Mouse (Mus musculus) lung, embryonic 16.5 days (tissue): ENCODE data around the gene Mical2. TPM values are rescaled to one million over a fixed set of nuclear protein-coding genes. Genes with fewer than 3 reads are reported as not detected.

Experiments
- ATAC-seq: fragments of 200-750 bp; cut with Nextera tagmentation; 2 replicates; pipeline ENCODE4 v1.8.0; 2017; ENCODE audit warnings: low read depth, mild to moderate bottlenecking, moderate library complexity
- H3K27ac ChIP-seq: fragments of 300-500 bp; sonication (generic); 2 replicates; pipeline ENCODE4 v1.5.1; 2014; ENCODE audit warnings: mild to moderate bottlenecking, control low read depth, low read length
- H3K27me3 ChIP-seq: fragments of 300-500 bp; sonication (generic); 2 replicates; pipeline ENCODE4 v1.6.1; 2014; ENCODE audit warnings: low read depth, low read length, mixed read lengths; ENCODE audit not compliant: control insufficient read depth, insufficient read depth
- H3K36me3 ChIP-seq: fragments of 300-500 bp; sonication (generic); 2 replicates; pipeline ENCODE4 v1.6.1; 2014; ENCODE audit warnings: low read length; ENCODE audit not compliant: control insufficient read depth, insufficient read depth
- H3K4me1 ChIP-seq: fragments of 300-500 bp; sonication (generic); replicated peaks from 2 replicates; pipeline ENCODE4 v1.6.1; 2014; ENCODE audit warnings: low read length, mixed read lengths; ENCODE audit not compliant: control insufficient read depth, insufficient read depth
- H3K4me2 ChIP-seq: fragments of 300-500 bp; sonication (generic); 2 replicates; pipeline ENCODE4 v1.6.1; 2014; ENCODE audit warnings: low read depth, low read length, control low read depth
- H3K4me3 ChIP-seq: fragments of 300-500 bp; sonication (generic); 2 replicates; pipeline ENCODE4 v1.5.1; 2014; ENCODE audit warnings: mild to moderate bottlenecking, low read length, control low read depth
- H3K9ac ChIP-seq: fragments of 300-500 bp; sonication (generic); 2 replicates; pipeline ENCODE4 v1.6.1; 2014; ENCODE audit warnings: low read length, control low read depth
- H3K9me3 ChIP-seq: fragments of 300-500 bp; sonication (generic); 2 replicates; pipeline ENCODE4 v1.6.1; 2016; ENCODE audit warnings: low read length; ENCODE audit not compliant: control insufficient read depth
- WGBS: fragments of 180-500 bp; shearing (Covaris S2); extraction: QIAGEN DNeasy Blood & Tissue Kit; methylation state at CpG from one replicate; pipeline ENCODE4 v1.1.7; 2014; 5-methylcytosine and 5-hydroxymethylcytosine counted together
- polyA plus RNA-seq: library from polyadenylated mRNA; unstranded; fragments of >200 nt; fragmentation: Nextera tagmentation; extraction: Ambion mirVana; gene quantifications from 2 replicates; pipeline ENCODE4 v1.2.1, GENCODE M21; 2015

Gene Mical2
- polyA plus RNA-seq, 1 experiment from 2014 or later: 27.3 TPM

DNA sequence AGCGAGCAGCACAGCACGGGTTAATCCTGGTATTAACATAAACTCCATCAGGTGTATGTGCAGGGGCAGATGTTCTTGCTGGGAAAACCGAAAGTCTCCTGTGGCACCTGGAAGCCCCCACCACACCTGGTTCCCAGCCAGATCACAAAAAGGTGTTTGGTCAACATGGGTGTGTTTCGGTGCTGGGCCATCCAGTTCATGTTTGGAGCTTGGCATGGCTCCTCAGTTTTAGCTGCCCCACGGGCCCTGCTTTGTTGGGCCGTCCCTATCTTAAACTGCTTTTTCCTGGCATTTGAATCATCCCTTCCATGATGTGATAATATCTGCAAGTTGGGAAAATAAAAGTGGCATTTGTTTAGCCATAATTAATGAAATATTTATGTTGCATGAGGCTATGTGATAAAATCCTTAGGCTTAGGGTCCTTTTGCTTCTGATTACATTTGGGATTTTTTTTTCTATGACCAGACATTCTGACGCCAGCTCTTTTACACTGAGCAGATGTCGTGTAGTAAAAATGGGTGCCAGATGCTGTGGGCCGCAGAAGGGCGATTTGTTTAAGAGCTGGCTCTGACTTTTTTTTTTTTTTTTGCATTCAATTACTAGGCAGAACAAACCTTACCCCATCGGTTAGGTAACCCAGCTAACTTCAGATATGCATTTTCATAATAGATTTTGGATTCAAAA is 164.7 kb downstream of the Mical2 start:
- Histone ChIP-seq H3K4me1 (peaks cover 19% of the 10 kb centered on the region), H3K4me3 (no peak overlapping the region), H3K27ac (peak overlapping the region; percentile 56), H3K4me2 (no peak overlapping the region), H3K9me3 (no peaks in the 10 kb centered on the region), H3K36me3 (no peaks in the 10 kb centered on the region), H3K9ac (no peak overlapping the region), H3K27me3 (no peaks in the 10 kb centered on the region)
- 19% methylated on average over 11 of the region's 11 CpGs for WGBS
- peak; percentile 45 for ATAC-seq

DNA sequence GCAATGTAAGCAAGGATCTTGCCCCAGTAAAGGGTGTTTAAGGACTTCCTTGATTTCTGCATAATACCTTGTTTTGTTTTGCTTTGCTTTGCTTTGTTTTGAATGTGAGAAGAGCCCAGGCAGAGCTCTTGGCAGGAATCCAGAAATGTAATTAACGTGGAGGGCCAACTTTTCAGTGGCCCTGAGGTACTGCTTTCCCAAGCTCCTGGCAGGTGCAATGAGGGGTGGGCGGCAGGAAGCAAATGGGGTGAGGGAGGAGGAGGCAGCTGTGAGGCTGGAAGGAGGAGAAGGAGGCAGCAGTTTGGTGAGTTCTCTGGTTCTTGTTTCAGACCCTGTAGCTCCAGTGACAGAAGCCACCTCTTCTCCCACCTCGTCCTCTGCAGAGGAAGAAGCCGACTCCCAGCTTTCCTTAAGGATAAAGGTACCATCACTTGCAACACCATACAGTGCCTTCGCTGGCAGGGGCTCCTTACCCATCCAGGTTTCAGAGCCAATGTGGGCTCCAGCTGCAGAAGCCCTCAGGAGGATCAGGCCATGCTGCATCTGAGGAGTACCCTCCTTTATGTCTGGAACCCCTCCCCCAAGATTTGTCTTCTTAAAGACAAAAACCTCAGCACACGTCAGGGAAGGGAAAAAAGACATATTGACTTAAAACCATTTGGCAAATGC is 165.4 kb downstream of the Mical2 start:
- Histone ChIP-seq H3K9me3 (no peaks in the 10 kb centered on the region), H3K9ac (no peak overlapping the region), H3K4me1 (peaks cover 19% of the 10 kb centered on the region), H3K4me2 (no peak overlapping the region), H3K36me3 (no peaks in the 10 kb centered on the region), H3K27me3 (no peaks in the 10 kb centered on the region), H3K4me3 (no peak overlapping the region), H3K27ac (peak overlapping the region; percentile 60)
- peak; percentile 54; the same call in 1 of the 2 replicates for ATAC-seq
- WGBS: 24% methylated on average over 6 of the region's 6 CpGs

DNA sequence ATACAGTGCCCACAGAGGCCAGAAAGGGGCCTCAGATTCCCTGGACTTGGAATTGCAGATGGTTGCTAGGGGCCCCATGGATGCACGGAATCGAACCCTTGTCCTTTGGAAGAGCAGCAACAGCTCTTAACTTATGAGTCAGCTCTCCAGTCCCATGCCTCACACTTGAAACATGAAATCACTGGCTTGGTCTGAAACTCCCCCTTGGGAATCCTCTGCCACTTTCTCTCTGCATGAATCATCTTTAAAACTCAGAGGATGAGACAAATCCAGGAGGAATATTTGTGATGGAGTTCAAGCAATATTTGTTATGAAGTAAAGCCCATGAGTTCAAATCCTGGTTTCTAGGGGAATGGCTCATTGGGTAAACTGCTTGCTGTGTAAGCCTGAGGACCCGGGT is 172.1 kb downstream of the Mical2 start:
- no peak overlapping the region for H3K4me3 ChIP-seq
- H3K9me3 ChIP-seq: no peaks in the 10 kb centered on the region
- no peak overlapping the region for H3K4me2 ChIP-seq
- no peak for ATAC-seq
- no peak overlapping the region for H3K27ac ChIP-seq
- no peaks in the 10 kb centered on the region for H3K4me1 ChIP-seq
- H3K9ac ChIP-seq: no peak overlapping the region
- no peaks in the 10 kb centered on the region for H3K27me3 ChIP-seq
- 88% methylated on average over 3 of the region's 3 CpGs for WGBS
- no peaks in the 10 kb centered on the region for H3K36me3 ChIP-seq

DNA sequence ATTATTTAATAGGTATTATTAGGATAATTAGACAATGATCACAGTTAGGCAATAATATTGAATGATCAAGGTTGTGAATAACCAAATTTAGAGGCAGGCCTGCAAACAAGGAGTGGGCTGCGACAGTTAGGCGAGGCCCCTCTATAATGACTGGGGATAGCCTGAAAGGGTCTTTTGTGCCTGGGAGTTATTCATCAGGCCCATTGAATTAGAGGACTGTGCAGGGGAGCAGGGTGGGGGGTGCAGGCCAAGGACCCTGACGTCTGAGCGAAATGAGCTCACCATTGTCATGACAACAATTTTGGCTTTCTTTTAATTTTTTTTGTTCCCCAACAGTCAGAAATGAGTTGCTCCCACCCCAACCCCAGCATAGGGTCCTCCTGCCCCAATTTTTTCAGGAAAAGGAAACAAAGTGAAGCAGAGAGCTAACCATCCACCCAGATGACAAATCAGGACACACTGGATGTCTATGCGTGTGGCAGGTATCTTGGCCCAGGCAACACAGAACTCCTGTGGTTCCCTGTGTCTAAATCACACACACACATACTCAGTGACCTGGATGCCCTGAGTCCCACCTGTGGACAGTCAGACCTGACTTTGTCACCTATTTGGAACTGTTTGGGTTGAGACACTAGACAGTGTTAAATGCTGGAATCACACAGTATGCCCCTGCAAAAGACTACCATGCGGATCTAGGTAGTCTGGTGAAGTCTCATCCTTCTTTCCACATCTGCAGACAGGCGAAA is 173.9 kb downstream of the Mical2 start:
- Histone ChIP-seq H3K9ac (no peak overlapping the region), H3K27ac (no peak overlapping the region), H3K4me2 (no peak overlapping the region), H3K36me3 (no peaks in the 10 kb centered on the region), H3K4me1 (no peaks in the 10 kb centered on the region), H3K27me3 (no peaks in the 10 kb centered on the region), H3K9me3 (no peaks in the 10 kb centered on the region), H3K4me3 (no peak overlapping the region)
- ATAC-seq: 0 out of 2 replicates have a peak, but pooled peaks have one; percentile 15
- 70% methylated on average over 7 of the region's 7 CpGs for WGBS

DNA sequence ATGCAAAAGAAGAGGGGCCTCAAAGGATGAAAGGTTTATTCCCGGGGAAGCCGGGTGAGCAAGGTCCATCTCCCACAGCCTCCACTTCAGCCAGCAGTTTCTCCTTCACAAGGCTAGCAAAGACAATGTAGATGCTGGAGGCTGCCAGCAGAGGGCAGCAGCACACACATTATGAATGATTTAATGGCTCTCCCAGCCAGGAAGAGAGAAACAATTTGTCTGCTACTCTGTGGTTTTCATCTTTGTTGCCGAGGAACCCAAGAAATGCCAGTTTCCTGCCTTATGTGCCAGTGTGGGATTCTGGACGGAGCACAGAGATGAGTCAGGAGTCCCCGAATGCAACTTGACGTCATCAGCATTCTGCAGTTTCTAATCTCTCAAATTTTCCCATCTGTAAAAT is 174.5 kb downstream of the Mical2 start:
- Histone ChIP-seq H3K4me3 (no peak overlapping the region), H3K9me3 (no peaks in the 10 kb centered on the region), H3K27ac (no peak overlapping the region), H3K27me3 (no peaks in the 10 kb centered on the region), H3K4me2 (no peak overlapping the region), H3K4me1 (peaks cover 4% of the 10 kb centered on the region), H3K36me3 (no peaks in the 10 kb centered on the region), H3K9ac (no peak overlapping the region)
- 39% methylated on average over 6 of the region's 6 CpGs for WGBS
- 0 out of 2 replicates have a peak, but pooled peaks have one; percentile 26 for ATAC-seq

DNA sequence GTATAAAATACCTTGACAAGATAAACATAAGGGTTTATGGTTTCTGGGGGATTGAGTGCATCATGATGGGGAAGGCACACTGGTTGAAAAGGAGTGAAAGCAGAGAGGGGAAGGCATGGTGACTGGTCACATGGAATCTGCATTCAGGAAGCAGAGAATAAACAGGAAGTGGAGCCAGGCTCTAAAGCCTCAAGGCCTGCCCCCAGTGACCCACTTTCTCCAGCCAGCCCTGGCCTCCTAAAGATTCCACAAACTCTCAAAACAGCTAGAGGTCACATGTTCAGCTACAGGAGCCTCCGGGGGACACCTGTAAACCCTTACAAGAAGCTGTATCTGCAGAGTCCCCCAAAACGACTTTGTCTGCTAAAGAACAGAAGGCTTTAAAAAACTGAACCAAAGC is 179.4 kb downstream of the Mical2 start:
- H3K4me3 ChIP-seq: no peak overlapping the region
- ATAC-seq: peak; percentile 41; the same call in 1 of the 2 replicates
- 30% methylated on average over 2 of the region's 2 CpGs for WGBS
- H3K4me2 ChIP-seq: no peak overlapping the region
- H3K27me3 ChIP-seq: no peaks in the 10 kb centered on the region
- no peak overlapping the region for H3K9ac ChIP-seq
- no peaks in the 10 kb centered on the region for H3K9me3 ChIP-seq
- no peaks in the 10 kb centered on the region for H3K36me3 ChIP-seq
- peaks cover 7% of the 10 kb centered on the region for H3K4me1 ChIP-seq
- no peak overlapping the region for H3K27ac ChIP-seq

DNA sequence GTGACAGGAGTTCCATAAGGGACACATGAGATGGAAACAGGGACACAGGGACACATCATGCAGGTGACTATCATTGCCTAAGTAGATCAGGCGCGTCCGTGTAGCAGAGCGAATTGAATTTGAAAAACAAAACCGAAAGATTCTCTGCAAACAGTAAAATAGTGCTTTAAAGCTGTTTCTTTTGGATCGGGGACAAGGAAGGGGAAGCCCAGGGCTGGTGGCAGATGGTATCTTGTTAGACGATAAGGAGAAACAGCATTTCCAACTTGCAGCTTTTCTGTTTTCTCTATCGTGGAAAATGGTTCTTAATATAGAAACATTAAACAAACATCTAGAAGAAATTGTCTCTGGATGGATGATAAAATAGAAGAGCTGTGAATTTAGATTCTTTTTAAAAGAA is 179.9 kb downstream of the Mical2 start:
- Histone ChIP-seq H3K27me3 (no peaks in the 10 kb centered on the region), H3K36me3 (no peaks in the 10 kb centered on the region), H3K4me1 (peaks cover 7% of the 10 kb centered on the region), H3K9me3 (no peaks in the 10 kb centered on the region), H3K4me2 (no peak overlapping the region), H3K9ac (no peak overlapping the region), H3K4me3 (no peak overlapping the region), H3K27ac (no peak overlapping the region)
- 57% methylated on average over 8 of the region's 8 CpGs for WGBS
- ATAC-seq: no peak

DNA sequence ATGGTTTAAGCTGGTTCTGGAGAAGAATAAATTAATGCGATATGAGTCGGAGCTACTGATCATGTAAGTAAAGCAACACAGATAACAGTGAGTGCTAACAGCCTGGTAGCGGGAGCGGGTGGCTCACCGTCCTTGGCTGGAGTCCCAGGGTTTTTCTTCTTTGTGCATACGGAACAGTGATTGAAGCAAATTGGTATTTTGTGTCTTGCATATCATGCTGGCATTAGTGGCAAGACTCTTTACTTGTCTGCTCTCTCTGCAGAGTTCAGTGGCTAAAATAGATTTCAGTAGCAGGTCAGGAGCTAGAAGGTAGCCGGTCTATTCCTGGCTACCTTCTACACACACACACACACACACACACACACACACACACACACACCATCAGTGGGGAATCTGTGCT is 181.9 kb downstream of the Mical2 start:
- no peaks in the 10 kb centered on the region for H3K27me3 ChIP-seq
- 43% methylated on average over 7 of the region's 7 CpGs for WGBS
- H3K9ac ChIP-seq: no peak overlapping the region
- H3K4me3 ChIP-seq: no peak overlapping the region
- no peaks in the 10 kb centered on the region for H3K9me3 ChIP-seq
- peaks cover 7% of the 10 kb centered on the region for H3K4me1 ChIP-seq
- no peak for ATAC-seq
- H3K27ac ChIP-seq: no peak overlapping the region
- no peak overlapping the region for H3K4me2 ChIP-seq
- H3K36me3 ChIP-seq: no peaks in the 10 kb centered on the region

DNA sequence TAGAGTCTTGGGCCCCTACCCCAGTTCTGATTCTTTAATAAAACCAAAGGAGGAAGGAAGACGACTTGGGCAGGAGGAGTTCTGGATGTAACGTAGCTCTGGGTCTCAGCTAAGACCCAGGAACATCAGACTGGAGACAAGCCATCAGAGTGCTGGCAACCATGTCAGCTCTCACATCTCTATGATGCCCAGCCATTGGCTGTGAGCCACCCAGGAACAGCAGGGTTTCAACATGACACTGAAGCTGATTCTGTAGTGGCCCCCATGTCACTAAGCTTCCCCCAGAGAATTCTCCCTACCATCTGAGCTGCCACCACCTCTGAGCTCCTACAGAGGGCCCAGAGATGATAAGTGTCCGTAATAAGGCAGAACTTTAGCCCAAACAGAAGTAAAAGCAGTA is 184.3 kb downstream of the Mical2 start:
- no peak for ATAC-seq
- Histone ChIP-seq H3K27ac (no peak overlapping the region), H3K4me1 (peaks cover 5% of the 10 kb centered on the region), H3K36me3 (no peaks in the 10 kb centered on the region), H3K9me3 (no peaks in the 10 kb centered on the region), H3K27me3 (no peaks in the 10 kb centered on the region), H3K9ac (no peak overlapping the region), H3K4me3 (no peak overlapping the region), H3K4me2 (no peak overlapping the region)
- 78% methylated on average over 3 of the region's 3 CpGs for WGBS
